Mouse (Mus musculus): ENCODE measurements around the gene Sipa1.

The Sipa1 gene

DNA sequence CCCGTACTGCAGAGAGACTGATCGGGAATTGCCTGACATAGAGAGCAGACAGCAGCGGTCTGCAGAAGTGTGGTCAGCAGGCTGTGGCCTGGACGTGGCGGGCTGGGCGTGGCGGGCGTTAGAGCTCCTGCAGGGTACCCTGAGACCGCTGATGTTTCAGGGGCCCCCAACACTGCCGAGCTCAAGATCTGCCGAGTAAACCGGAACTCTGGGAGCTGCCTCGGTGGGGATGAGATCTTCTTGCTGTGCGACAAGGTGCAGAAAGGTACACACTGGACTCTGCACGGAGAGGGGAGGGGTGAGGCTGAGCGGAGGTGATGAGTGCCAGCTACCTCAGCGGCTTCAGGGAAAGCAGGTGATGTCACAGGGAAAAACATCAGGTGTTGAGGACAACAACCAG, 22.5 kb downstream of the Sipa1 start:
- no peak for DNase-seq (ENCODE audit: low read depth, low spot score)
- no peaks in the 10 kb centered on the region; the same call in 1 of the 2 replicates for H3K27me3 ChIP-seq (ENCODE audit: control insufficient read depth, insufficient read depth, low read length, poor library complexity, severe bottlenecking)
- peaks cover 32% of the 10 kb centered on the region for H3K36me3 ChIP-seq (ENCODE audit: control insufficient read depth, insufficient read depth, low read length, poor library complexity, severe bottlenecking)

DNA sequence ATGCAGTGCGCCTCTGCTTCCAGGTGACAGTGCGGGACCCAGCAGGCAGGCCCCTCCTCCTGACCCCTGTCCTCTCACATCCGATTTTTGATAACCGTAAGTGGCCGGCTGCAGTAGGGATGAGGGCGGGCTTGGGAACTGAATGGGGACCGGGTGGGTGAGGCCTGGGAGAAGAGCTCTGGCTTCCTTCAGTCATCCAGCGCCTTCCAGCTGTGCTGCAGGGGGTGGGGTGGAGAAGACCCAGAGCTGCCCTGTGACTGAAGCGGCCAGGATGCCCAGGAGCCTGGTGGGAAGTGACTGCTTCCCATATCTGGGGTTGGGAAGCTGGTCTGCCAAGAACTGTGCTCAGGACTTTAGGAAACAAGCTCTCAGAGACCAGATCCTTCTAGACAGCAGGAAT, 23.2 kb downstream of the Sipa1 start:
- DNase-seq (ENCODE audit: low read depth, low spot score) = no peak
- H3K27me3 ChIP-seq (ENCODE audit: control insufficient read depth, insufficient read depth, low read length, poor library complexity, severe bottlenecking) = no peaks in the 10 kb centered on the region; the same call in 1 of the 2 replicates
- H3K36me3 ChIP-seq (ENCODE audit: control insufficient read depth, insufficient read depth, low read length, poor library complexity, severe bottlenecking) = peaks cover 28% of the 10 kb centered on the region

DNA sequence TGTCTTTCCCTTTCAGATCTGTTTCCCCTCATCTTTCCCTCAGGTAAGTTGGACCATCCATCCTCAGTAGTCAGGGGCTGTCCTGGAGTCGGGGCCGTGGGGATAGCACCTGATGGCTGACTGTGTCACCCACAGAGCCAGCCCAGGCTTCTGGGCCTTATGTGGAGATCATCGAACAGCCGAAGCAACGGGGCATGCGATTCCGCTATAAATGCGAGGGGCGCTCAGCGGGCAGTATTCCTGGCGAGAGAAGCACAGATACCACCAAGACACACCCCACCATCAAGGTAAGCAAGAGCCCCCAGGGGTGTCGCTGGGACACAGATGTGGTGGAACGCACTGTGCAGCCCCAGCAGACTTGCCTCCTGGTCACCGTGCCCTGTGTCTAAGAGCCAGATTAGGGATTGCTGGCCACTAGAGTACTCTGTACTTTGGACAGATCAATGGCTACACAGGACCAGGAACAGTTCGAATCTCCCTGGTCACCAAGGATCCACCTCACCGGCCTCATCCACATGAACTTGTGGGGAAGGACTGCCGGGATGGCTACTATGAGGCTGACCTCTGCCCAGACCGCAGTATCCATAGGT, 25.0 kb downstream of the Sipa1 start:
- peaks cover 19% of the 10 kb centered on the region for H3K36me3 ChIP-seq (ENCODE audit: control insufficient read depth, insufficient read depth, low read length, poor library complexity, severe bottlenecking)
- no peaks in the 10 kb centered on the region; the same call in 1 of the 2 replicates for H3K27me3 ChIP-seq (ENCODE audit: control insufficient read depth, insufficient read depth, low read length, poor library complexity, severe bottlenecking)
- no peak for DNase-seq (ENCODE audit: low read depth, low spot score)

DNA sequence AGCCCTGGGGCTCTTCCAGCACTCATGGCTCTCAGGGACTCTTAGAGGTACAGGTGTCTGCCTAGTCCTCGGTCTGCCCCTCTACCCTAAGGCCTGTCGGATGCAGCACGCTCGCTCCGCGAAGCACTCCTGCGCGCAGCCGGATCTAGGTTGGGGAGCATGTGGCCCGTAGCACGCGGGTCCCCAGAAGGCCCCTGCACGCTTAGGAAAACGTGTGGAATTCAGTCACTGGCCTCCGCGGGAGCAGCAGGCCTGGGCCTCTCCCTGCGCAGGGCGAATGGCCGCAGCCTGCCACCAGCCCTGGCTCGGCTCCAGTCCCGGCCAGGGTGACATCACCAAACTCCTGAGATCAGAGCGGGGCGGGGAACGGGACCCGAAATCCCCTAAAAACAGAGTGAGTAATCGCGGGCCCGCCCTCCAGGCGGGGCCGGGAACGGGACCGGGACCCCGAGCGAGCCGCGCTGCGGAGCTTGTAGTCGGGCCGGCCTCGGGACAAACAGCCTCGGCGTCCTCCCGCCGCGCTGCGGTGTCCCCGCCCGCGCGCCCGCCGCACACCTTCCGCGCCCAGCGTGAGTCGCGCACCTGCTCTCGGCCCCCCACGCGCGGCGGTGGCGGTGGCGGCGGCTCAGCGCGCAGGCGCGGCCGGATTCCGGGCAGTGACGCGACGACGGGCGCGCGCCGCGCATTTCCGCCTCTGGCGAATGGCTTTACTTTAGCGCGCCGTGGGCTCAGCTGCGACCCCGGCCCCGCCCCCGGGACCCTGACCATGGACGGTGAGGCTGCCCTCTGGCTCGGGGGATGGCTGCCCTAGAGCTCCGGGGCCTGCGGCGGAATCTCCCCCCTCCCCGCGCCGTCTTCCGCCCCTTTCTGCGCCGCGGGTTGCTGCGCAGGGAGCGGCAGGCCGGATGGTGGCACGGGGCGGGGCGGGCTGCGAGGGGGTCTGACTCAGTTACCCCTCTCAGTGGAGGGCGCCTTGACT, 26.1 kb downstream of the Sipa1 start, which contains the start of gene Rela:
Gene Rela, plus strand, starts transcription at position 415 of the 979 bp plus-strand sequence.
- H3K27me3 ChIP-seq (ENCODE audit: control insufficient read depth, insufficient read depth, low read length, poor library complexity, severe bottlenecking) = no peaks in the 10 kb centered on the region; the same call in 1 of the 2 replicates
- DNase-seq (ENCODE audit: low read depth, low spot score) = peak; percentile 88

DNA sequence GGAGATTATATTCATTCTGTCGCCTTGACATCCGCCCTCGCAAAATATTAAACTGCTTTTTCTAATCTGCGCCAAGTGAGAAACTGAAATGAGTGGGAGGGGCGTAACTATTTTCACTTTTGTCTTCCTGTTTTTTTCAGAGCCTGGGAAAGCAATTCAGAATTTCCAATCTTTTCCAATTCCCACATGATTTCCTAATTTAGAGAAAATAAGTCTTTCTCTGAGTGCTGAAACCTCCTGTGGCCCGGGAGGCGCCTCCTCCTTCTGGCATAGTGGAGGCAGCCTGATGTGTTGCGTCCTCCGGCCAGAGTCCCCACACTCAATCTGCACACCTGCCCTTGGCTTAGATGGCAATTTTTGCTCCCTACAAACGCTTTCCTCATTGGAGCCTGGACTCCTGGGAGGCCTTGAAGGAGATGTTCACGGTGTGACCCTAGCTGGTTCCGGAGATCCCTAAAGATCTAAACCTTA, 26.9 kb downstream of the Sipa1 start:
- DNase-seq (ENCODE audit: low read depth, low spot score) = peak; percentile 32
- Histone ChIP-seq H3K27me3 (ENCODE audit: control insufficient read depth, insufficient read depth, low read length, poor library complexity, severe bottlenecking) (no peaks in the 10 kb centered on the region; the same call in 1 of the 2 replicates), H3K36me3 (ENCODE audit: control insufficient read depth, insufficient read depth, low read length, poor library complexity, severe bottlenecking) (peaks cover 11% of the 10 kb centered on the region)

More for the DNA sequence above, 26.1 kb downstream of the Sipa1 start, which contains the start of gene Rela:
- peaks cover 14% of the 10 kb centered on the region for H3K36me3 ChIP-seq (ENCODE audit: control insufficient read depth, insufficient read depth, low read length, poor library complexity, severe bottlenecking)

DNA sequence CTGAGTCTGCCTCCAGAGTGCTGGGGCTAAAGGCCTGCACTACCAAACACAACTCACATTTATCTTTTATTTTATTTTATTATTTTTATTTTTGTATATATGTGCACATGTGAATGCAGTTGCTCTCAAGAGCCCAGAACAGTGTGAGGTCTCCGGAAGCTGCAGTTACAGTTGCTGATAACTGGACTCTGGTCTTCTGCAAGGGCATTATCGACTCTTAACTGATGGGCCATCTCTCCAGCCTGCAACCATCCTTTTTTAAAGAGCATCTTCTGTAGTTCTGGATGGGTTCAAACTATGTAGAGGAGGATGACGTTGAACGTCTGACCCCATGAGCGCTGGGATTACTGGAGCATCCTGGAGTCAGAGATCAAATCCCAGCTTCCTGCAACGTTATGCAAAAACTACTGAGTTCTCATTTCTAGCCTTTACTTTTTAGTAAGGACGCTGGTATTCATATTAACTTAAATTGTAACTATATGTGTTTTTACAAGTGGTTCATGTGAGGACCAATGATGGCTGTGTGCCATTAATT, 27.4 kb downstream of the Sipa1 start:
- peaks cover 10% of the 10 kb centered on the region for H3K36me3 ChIP-seq (ENCODE audit: control insufficient read depth, insufficient read depth, low read length, poor library complexity, severe bottlenecking)
- no peaks in the 10 kb centered on the region; the same call in 1 of the 2 replicates for H3K27me3 ChIP-seq (ENCODE audit: control insufficient read depth, insufficient read depth, low read length, poor library complexity, severe bottlenecking)
- no peak for DNase-seq (ENCODE audit: low read depth, low spot score)

DNA sequence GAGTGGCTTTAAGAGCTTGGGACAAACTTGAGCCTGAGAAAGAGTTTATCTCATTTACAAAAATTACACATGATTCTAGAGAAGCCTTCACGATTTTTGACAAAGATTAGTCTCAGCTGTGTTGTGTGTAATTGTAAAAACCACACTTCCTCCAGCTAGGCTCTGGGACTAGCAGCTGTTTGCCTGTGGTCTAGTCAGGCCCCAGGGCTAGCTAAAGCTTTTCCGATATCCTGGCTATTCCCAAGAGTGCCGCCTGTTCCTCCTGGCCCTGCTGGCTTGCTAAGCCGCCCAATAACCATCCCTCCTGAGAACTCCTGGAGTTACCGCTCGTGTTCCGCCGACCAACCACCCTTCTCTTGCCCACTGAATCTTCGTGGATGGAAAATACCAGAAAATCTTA, 31.4 kb downstream of the Sipa1 start:
- Histone ChIP-seq H3K27me3 (ENCODE audit: control insufficient read depth, insufficient read depth, low read length, poor library complexity, severe bottlenecking) (no peaks in the 10 kb centered on the region; the same call in 1 of the 2 replicates), H3K36me3 (ENCODE audit: control insufficient read depth, insufficient read depth, low read length, poor library complexity, severe bottlenecking) (no peaks in the 10 kb centered on the region)
- no peak for DNase-seq (ENCODE audit: low read depth, low spot score)

DNA sequence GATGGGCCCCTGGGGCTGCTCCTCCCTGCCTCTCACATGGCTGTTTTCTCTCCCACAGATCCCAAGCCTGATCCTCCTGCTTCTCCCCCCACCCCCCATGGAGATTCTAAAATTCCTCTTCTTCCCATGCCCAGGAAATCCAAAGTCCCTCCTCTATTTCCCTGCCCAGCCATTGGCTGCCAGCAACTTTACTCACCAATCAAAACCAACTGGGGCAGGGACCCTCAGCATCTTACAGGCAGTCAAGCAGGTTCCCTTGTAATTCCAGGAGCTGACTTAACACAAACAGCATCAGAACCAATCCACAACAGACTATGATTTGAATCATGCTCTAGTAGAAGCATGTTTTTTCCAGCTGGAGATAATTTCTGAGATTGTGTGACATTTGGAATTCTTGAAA, 33.6 kb downstream of the Sipa1 start:
- Histone ChIP-seq H3K36me3 (ENCODE audit: control insufficient read depth, insufficient read depth, low read length, poor library complexity, severe bottlenecking) (no peaks in the 10 kb centered on the region), H3K27me3 (ENCODE audit: control insufficient read depth, insufficient read depth, low read length, poor library complexity, severe bottlenecking) (no peaks in the 10 kb centered on the region)
- no peak for DNase-seq (ENCODE audit: low read depth, low spot score)

DNA sequence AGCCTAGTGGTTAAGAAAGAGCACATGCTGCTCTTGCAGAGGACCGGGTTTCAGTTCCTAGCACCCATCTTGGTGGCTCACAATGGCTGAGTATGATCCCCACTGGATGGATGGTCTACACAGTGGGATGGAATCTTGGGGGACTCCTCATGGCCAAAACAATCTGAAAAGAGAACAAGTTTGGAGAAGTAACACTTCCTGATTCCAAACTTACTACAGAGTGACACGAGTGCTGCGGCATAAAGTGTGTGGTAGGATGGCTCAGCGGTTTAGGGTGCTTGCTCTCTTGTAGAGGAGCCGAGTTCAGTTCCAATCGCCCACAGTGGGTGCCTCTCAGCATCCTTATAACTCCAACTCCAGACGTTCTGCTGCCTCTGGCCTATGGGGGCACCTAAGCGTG, 38.2 kb downstream of the Sipa1 start:
- DNase-seq (ENCODE audit: low read depth, low spot score) = no peak
- Histone ChIP-seq H3K36me3 (ENCODE audit: control insufficient read depth, insufficient read depth, low read length, poor library complexity, severe bottlenecking) (no peaks in the 10 kb centered on the region), H3K27me3 (ENCODE audit: control insufficient read depth, insufficient read depth, low read length, poor library complexity, severe bottlenecking) (no peaks in the 10 kb centered on the region)

DNA sequence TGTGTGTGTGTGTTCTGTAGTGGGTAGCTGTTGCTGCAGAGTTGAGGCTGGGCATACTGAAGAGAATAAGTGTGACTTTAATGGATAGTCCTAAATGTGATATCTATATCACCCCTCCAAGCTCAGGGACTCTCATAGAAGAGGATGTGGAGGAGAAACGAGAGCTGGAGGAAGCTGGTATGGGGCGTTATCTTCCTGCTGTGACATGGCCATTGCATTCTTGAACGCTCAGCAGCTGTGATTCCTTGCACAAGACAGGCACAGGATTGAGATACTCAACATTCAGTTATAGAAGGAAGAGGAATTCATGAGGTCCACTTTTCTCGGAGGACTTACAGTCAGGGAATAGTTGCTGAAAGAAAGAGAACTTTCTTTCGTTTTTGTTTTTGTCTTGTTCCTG, 41.6 kb downstream of the Sipa1 start:
- DNase-seq (ENCODE audit: low read depth, low spot score) = no peak
- Histone ChIP-seq H3K36me3 (ENCODE audit: control insufficient read depth, insufficient read depth, low read length, poor library complexity, severe bottlenecking) (no peaks in the 10 kb centered on the region), H3K27me3 (ENCODE audit: control insufficient read depth, insufficient read depth, low read length, poor library complexity, severe bottlenecking) (no peaks in the 10 kb centered on the region)

DNA sequence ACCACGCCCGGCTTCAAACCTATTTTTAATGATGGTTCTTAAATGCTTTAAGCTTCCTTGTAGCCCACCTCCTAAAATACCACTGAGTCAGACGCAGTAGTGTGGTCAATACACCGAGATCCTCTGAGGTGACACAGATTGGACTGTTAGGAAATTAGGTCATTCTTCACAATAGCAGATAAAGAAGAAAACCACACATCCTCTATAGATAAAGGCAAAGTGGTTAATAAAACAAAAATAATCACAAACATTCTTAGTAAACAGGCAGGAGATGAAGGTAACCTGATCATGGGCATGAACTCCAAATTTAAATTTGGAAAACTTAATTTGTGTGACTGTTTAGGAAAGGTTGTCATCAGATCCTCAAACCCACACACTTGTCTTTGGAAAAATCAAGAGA, 43.5 kb downstream of the Sipa1 start:
- H3K36me3 ChIP-seq (ENCODE audit: control insufficient read depth, insufficient read depth, low read length, poor library complexity, severe bottlenecking) = no peaks in the 10 kb centered on the region
- no peak for DNase-seq (ENCODE audit: low read depth, low spot score)
- no peaks in the 10 kb centered on the region for H3K27me3 ChIP-seq (ENCODE audit: control insufficient read depth, insufficient read depth, low read length, poor library complexity, severe bottlenecking)

DNA sequence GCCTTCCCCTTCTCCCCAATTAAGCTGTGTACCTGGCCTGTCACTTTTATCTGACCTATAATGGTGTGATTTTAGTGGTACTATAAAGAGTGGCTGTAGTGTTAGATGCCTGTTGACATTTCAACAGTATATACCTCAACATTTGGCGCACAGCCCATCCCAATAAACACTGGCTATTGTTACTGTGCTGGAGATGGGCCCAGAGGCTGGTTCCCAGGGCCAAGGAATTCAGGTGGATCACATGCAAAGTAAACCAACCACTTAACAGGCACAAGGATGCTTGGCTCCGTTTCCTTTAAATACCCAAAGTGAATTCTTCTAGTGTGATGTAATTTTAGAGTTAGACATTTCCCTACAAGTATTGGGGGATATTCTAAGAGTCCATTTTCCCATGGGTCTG, 48.6 kb downstream of the Sipa1 start:
- H3K36me3 ChIP-seq (ENCODE audit: control insufficient read depth, insufficient read depth, low read length, poor library complexity, severe bottlenecking) = no peaks in the 10 kb centered on the region
- DNase-seq (ENCODE audit: low read depth, low spot score) = no peak
- no peaks in the 10 kb centered on the region for H3K27me3 ChIP-seq (ENCODE audit: control insufficient read depth, insufficient read depth, low read length, poor library complexity, severe bottlenecking)

DNA sequence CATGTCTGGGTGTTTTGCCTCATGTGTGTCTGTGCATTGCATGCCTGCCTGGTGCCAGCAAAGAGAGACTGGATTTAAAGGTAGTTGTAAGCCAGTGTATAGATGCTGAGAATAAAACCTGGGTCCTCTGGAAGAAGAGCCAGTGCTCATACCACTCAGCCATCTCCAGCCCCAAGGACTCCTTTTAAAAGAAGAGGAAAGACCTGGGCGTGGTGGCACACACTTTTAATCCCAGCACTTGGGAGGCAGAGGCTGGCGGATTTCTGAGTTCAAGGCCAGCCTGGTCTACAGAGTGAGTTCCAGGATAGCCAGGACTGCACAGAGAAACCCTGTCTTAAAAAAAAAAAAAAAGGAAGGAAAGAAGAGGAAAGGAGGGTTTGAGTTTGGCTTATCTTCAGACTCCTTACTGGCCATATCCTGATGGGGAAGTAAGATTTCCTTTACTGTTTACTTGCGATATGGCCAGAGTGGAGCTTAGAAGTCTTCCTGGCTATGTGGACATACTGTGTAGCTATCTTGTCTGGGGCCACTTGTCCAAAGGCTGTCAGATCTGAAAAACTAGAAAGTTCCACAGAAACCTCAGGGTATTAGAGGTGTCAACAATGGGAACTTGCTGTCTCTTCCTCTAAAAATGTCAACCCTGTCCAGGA, 50.6 kb downstream of the Sipa1 start:
- Histone ChIP-seq H3K27me3 (ENCODE audit: control insufficient read depth, insufficient read depth, low read length, poor library complexity, severe bottlenecking) (no peaks in the 10 kb centered on the region), H3K36me3 (ENCODE audit: control insufficient read depth, insufficient read depth, low read length, poor library complexity, severe bottlenecking) (peaks cover 4% of the 10 kb centered on the region)
- no peak for DNase-seq (ENCODE audit: low read depth, low spot score)

DNA sequence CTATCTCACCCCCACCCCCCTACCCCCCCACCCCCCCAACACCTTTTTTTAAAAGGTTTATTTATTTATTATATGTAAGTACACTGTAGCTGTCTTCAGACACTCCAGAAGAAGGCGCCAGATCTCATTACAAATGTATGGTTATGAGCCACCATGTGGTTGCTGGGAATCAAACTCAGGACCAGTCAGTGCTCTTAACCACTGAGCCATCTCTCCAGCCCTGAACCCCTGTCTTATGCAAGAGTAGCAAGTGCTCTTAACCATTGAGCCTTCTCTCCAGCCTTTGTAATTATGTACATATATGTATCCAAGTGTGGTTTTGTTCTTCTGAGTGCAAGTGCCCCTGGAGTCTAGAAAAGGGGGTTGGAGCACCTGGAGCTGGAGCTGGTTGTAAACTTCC, 51.5 kb downstream of the Sipa1 start:
- no peak for DNase-seq (ENCODE audit: low read depth, low spot score)
- Histone ChIP-seq H3K36me3 (ENCODE audit: control insufficient read depth, insufficient read depth, low read length, poor library complexity, severe bottlenecking) (peaks cover 11% of the 10 kb centered on the region), H3K27me3 (ENCODE audit: control insufficient read depth, insufficient read depth, low read length, poor library complexity, severe bottlenecking) (no peaks in the 10 kb centered on the region)
